ENCODE assay signal across 22 mouse cellular contexts in genomic region chr2:79010273-79010672, GRCm38 (mm10).
DNase-seq lines count a peak whose midpoint lies in the region; ATAC-seq lines count a peak whose summit lies in the region.
"Had no signal": no experiment of that assay in that cellular context is flagged by ENCODE, and none has a peak within 500 bp of the region (broad histone marks: within the 10 kb centered on the region; RNA-seq: fewer than 3 reads in every experiment).

No protein-coding gene starts in this region.

- no peak overlapping the region for H3K4me3 ChIP-seq in embryonic facial prominence, embryonic 14.5 days (ENCODE audit: low read depth, low read length)
- H3K4me3 ChIP-seq in embryonic facial prominence, embryonic 10.5 days = no peak overlapping the region
- H3K4me3 ChIP-seq: hindbrain, embryonic 13.5 days; limb, embryonic 10.5 days; liver, embryonic 15.5 days; midbrain, embryonic 13.5 days had no signal

- no peak for ATAC-seq in embryonic facial prominence, embryonic 14.5 days (ENCODE audit: low read depth)
- ATAC-seq: midbrain, embryonic 13.5 days; Patski had no signal

- H3K4me2 ChIP-seq in embryonic facial prominence, embryonic 14.5 days (ENCODE audit: low read depth, low read length) = no peak overlapping the region
- H3K4me2 ChIP-seq: hindbrain, embryonic 13.5 days; liver, embryonic 15.5 days; midbrain, embryonic 13.5 days had no signal

- peaks cover 5% of the 10 kb centered on the region; the same call in 1 of the 2 replicates for H3K9me3 ChIP-seq in embryonic facial prominence, embryonic 14.5 days (ENCODE audit: control insufficient read depth, low read length)
- no peaks in the 10 kb centered on the region for H3K9me3 ChIP-seq in embryonic facial prominence, embryonic 10.5 days
- H3K9me3 ChIP-seq: hindbrain, embryonic 13.5 days; limb, embryonic 10.5 days; liver, embryonic 15.5 days; midbrain, embryonic 13.5 days had no signal

- WGBS in embryonic facial prominence, embryonic 14.5 days = 56% methylated on average over 2 of the region's 2 CpGs
- WGBS in embryonic facial prominence, embryonic 10.5 days = 69% methylated on average over 2 of the region's 2 CpGs

- no peaks in the 10 kb centered on the region; the same call in 1 of the 2 replicates for H3K4me1 ChIP-seq in embryonic facial prominence, embryonic 14.5 days (ENCODE audit: control insufficient read depth, insufficient read depth, low read length)
- H3K4me1 ChIP-seq in embryonic facial prominence, embryonic 10.5 days = no peaks in the 10 kb centered on the region
- H3K4me1 ChIP-seq: hindbrain, embryonic 13.5 days; liver, embryonic 15.5 days; midbrain, embryonic 13.5 days had no signal

- no peak overlapping the region for H3K9ac ChIP-seq in embryonic facial prominence, embryonic 14.5 days (ENCODE audit: low read depth, low read length)
- H3K9ac ChIP-seq: hindbrain, embryonic 13.5 days; liver, embryonic 15.5 days; midbrain, embryonic 13.5 days had no signal

- DNase-seq in embryonic facial prominence, embryonic 14.5 days (ENCODE audit: low spot score) = peak; percentile 71
- no peak for DNase-seq in embryonic facial prominence, embryonic 10.5 days (ENCODE audit: low spot score)
- peak; percentile 9 for DNase-seq in layer of hippocampus, adult 11-12 months (ENCODE audit: low spot score)
- no peak for DNase-seq in layer of hippocampus, postnatal 25 days (ENCODE audit: extremely low spot score in 1 of 2, low spot score in 1 of 2)
- DNase-seq in right cerebral cortex, adult 18-20 months = peak; percentile 5
- DNase-seq in right cerebral cortex, adult 2 months (ENCODE audit: low spot score in 2 of 2) = no peak
- DNase-seq in cerebellum, adult 11-12 months = no peak
- no peak for DNase-seq in kidney, adult 18-20 months
- DNase-seq: cerebellum, adult 2 months; cerebellum, postnatal 36 days; embryo, embryonic 11 days; kidney, adult 11 months; liver; lung, postnatal 10 days; right cerebral cortex, postnatal 14 days had no signal

- no peaks in the 10 kb centered on the region for H3K27me3 ChIP-seq in embryonic facial prominence, embryonic 14.5 days (replicated peaks; ENCODE audit: control insufficient read depth, insufficient read depth, low read length)
- H3K27me3 ChIP-seq in embryonic facial prominence, embryonic 10.5 days (replicated peaks; ENCODE audit: low read depth, poor library complexity, severe bottlenecking) = no peaks in the 10 kb centered on the region
- H3K27me3 ChIP-seq: hindbrain, embryonic 13.5 days; liver, embryonic 15.5 days; midbrain, embryonic 13.5 days; Patski had no signal

- peak overlapping the region; percentile 25; the same call in 1 of the 2 replicates for H3K27ac ChIP-seq in embryonic facial prominence, embryonic 14.5 days (replicated peaks; ENCODE audit: low read depth, low read length)
- H3K27ac ChIP-seq in embryonic facial prominence, embryonic 10.5 days (replicated peaks) = no peak overlapping the region
- H3K27ac ChIP-seq: hindbrain, embryonic 13.5 days; kidney, postnatal 0 days; limb, embryonic 10.5 days; liver, embryonic 15.5 days; midbrain, embryonic 13.5 days; stomach, postnatal 0 days had no signal

- H3K36me3 ChIP-seq in embryonic facial prominence, embryonic 14.5 days (ENCODE audit: control insufficient read depth, insufficient read depth, low read length) = no peaks in the 10 kb centered on the region
- no peaks in the 10 kb centered on the region for H3K36me3 ChIP-seq in embryonic facial prominence, embryonic 10.5 days (replicated peaks)
- H3K36me3 ChIP-seq: hindbrain, embryonic 13.5 days; limb, embryonic 10.5 days; liver, embryonic 15.5 days; midbrain, embryonic 13.5 days had no signal

Comparison
In these comparisons a context has a peak if more than half of its experiments do, and no peak if none do; other contexts are left out.
1. DNase-seq: peak in embryonic facial prominence, embryonic 14.5 days (single experiment), layer of hippocampus, adult 11-12 months (single experiment) and right cerebral cortex, adult 18-20 months (single experiment); none in embryonic facial prominence, embryonic 10.5 days (single experiment), layer of hippocampus, postnatal 25 days (0 of 2), right cerebral cortex, adult 2 months (0 of 2), cerebellum, adult 11-12 months (single experiment) and kidney, adult 18-20 months (single experiment).